Mouse (Mus musculus): ENCODE results near the gene Hpn. TPM values are rescaled to one million over a fixed set of nuclear protein-coding genes. Genes with fewer than 3 reads are reported as not detected.

Hpn gene
- polyA plus RNA-seq, 1 experiment from 2014 or later, result 10.8 TPM

- Histone ChIP-seq H3K4me1 (ENCODE audit: insufficient read depth) (no peaks in the 10 kb centered on the region), H3K27me3 (ENCODE audit: insufficient read depth, low read length) (peaks cover 27% of the 10 kb centered on the region), H3K36me3 (ENCODE audit: insufficient read depth) (peaks cover 38% of the 10 kb centered on the region), H3K27ac (ENCODE audit: low read depth) (no peak within 1 kb of the TSS), H3K4me3 (ENCODE audit: low read depth, low read length) (peak within 1 kb of the TSS; percentile 56), H3K4me2 (peak within 1 kb of the TSS; percentile 96), H3K9me3 (ENCODE audit: low read depth, low read length) (no peaks in the 10 kb centered on the region), H3K9ac (peak within 1 kb of the TSS; percentile 52)
- no peak for TF ChIP-seq CTCF (IDR thresholded peaks at IDR 0.05; ENCODE audit: low read depth)
- peak; percentile 50 for ATAC-seq (ENCODE audit: insufficient read depth)
- 1% methylated on average over 53 of the region's 60 CpGs for WGBS
- DNase-seq, result peak; percentile 57
These were observed 12.0 kb upstream of the Hpn start, which contains the start of gene Scn1b for GRCm38 (mm10) chr7:31126851-31127724. Gene Scn1b, minus strand, starts transcription at chr7:31127003.

GRCm38 (mm10) chr7:31126211-31126751 lies 11.2 kb upstream of the Hpn start:
- Histone ChIP-seq H3K9ac (peak overlapping the region; percentile 52), H3K4me1 (ENCODE audit: insufficient read depth) (no peaks in the 10 kb centered on the region), H3K36me3 (ENCODE audit: insufficient read depth) (peaks cover 30% of the 10 kb centered on the region), H3K9me3 (ENCODE audit: low read depth, low read length) (no peaks in the 10 kb centered on the region), H3K4me2 (peak overlapping the region; percentile 96), H3K4me3 (ENCODE audit: low read depth, low read length) (peak overlapping the region; percentile 56), H3K27me3 (ENCODE audit: insufficient read depth, low read length) (peaks cover 27% of the 10 kb centered on the region), H3K27ac (ENCODE audit: low read depth) (no peak overlapping the region)
- ATAC-seq (ENCODE audit: insufficient read depth) (peak; percentile 6; the same call in 1 of the 2 replicates), DNase-seq (no peak)
- TF ChIP-seq CTCF (IDR thresholded peaks at IDR 0.05; ENCODE audit: low read depth), result no peak
- 1% methylated on average over 50 of the region's 53 CpGs for WGBS

- Histone ChIP-seq H3K9ac (no peak overlapping the region), H3K27me3 (ENCODE audit: insufficient read depth, low read length) (peaks cover 27% of the 10 kb centered on the region), H3K9me3 (ENCODE audit: low read depth, low read length) (no peaks in the 10 kb centered on the region), H3K4me1 (ENCODE audit: insufficient read depth) (no peaks in the 10 kb centered on the region), H3K4me3 (ENCODE audit: low read depth, low read length) (no peak overlapping the region), H3K27ac (ENCODE audit: low read depth) (no peak overlapping the region), H3K4me2 (no peak overlapping the region), H3K36me3 (ENCODE audit: insufficient read depth) (peaks cover 18% of the 10 kb centered on the region)
- no peak for TF ChIP-seq CTCF (IDR thresholded peaks at IDR 0.05; ENCODE audit: low read depth)
- no peak for DNase-seq
- WGBS, result 69% methylated on average over 13 of the region's 13 CpGs
- ATAC-seq (ENCODE audit: insufficient read depth), result no peak
These were observed 10.0 kb upstream of the Hpn start for GRCm38 (mm10) chr7:31125116-31125515.

- Histone ChIP-seq H3K27me3 (ENCODE audit: insufficient read depth, low read length) (peaks cover 27% of the 10 kb centered on the region), H3K36me3 (ENCODE audit: insufficient read depth) (peaks cover 11% of the 10 kb centered on the region), H3K27ac (ENCODE audit: low read depth) (no peak overlapping the region), H3K4me3 (ENCODE audit: low read depth, low read length) (no peak overlapping the region), H3K9me3 (ENCODE audit: low read depth, low read length) (no peaks in the 10 kb centered on the region), H3K4me1 (ENCODE audit: insufficient read depth) (no peaks in the 10 kb centered on the region), H3K4me2 (no peak overlapping the region), H3K9ac (no peak overlapping the region)
- no peak for TF ChIP-seq CTCF (IDR thresholded peaks at IDR 0.05; ENCODE audit: low read depth)
- no peak for ATAC-seq (ENCODE audit: insufficient read depth)
- 79% methylated on average over 5 of the region's 5 CpGs for WGBS
- no peak for DNase-seq
These were observed 9.3 kb upstream of the Hpn start for GRCm38 (mm10) chr7:31124381-31124780.

- ATAC-seq (ENCODE audit: insufficient read depth), result no peak
- Histone ChIP-seq H3K4me1 (ENCODE audit: insufficient read depth) (no peaks in the 10 kb centered on the region), H3K27me3 (ENCODE audit: insufficient read depth, low read length) (peaks cover 27% of the 10 kb centered on the region), H3K9ac (no peak overlapping the region), H3K36me3 (ENCODE audit: insufficient read depth) (peaks cover 4% of the 10 kb centered on the region; the same call in 1 of the 2 replicates), H3K9me3 (ENCODE audit: low read depth, low read length) (no peaks in the 10 kb centered on the region), H3K4me2 (no peak overlapping the region), H3K27ac (ENCODE audit: low read depth) (no peak overlapping the region), H3K4me3 (ENCODE audit: low read depth, low read length) (no peak overlapping the region)
- WGBS, result 83% methylated on average over 3 of the region's 3 CpGs
- no peak for TF ChIP-seq CTCF (IDR thresholded peaks at IDR 0.05; ENCODE audit: low read depth)
- no peak for DNase-seq
These were observed 8.6 kb upstream of the Hpn start for GRCm38 (mm10) chr7:31123697-31124096.

GRCm38 (mm10) chr7:31122641-31123631 lies 7.8 kb upstream of the Hpn start:
- H3K27ac ChIP-seq (ENCODE audit: low read depth), result no peak overlapping the region

More at GRCm38 (mm10) chr7:31122641-31123631, 7.8 kb upstream of the Hpn start:
- DNase-seq (no peak), ATAC-seq (ENCODE audit: insufficient read depth) (no peak)
- peaks cover 27% of the 10 kb centered on the region for H3K27me3 ChIP-seq (ENCODE audit: insufficient read depth, low read length)
- no peak for TF ChIP-seq CTCF (IDR thresholded peaks at IDR 0.05; ENCODE audit: low read depth)
- no peaks in the 10 kb centered on the region for H3K9me3 ChIP-seq (ENCODE audit: low read depth, low read length)
- no peak overlapping the region for H3K9ac ChIP-seq
- 83% methylated on average over 16 of the region's 16 CpGs for WGBS
- H3K4me1 ChIP-seq (ENCODE audit: insufficient read depth), result no peaks in the 10 kb centered on the region
- H3K36me3 ChIP-seq (ENCODE audit: insufficient read depth), result no peaks in the 10 kb centered on the region
- no peak overlapping the region for H3K4me2 ChIP-seq
- H3K4me3 ChIP-seq (ENCODE audit: low read depth, low read length), result no peak overlapping the region
